Mouse (Mus musculus): ENCODE measurements around the gene Slc25a15. TPM values are rescaled to one million over a fixed set of nuclear protein-coding genes. Genes with fewer than 3 reads are reported as not detected.

Slc25a15 gene
- polyA plus RNA-seq, 1 experiment from 2014 or later, result 9.0 TPM

DNA sequence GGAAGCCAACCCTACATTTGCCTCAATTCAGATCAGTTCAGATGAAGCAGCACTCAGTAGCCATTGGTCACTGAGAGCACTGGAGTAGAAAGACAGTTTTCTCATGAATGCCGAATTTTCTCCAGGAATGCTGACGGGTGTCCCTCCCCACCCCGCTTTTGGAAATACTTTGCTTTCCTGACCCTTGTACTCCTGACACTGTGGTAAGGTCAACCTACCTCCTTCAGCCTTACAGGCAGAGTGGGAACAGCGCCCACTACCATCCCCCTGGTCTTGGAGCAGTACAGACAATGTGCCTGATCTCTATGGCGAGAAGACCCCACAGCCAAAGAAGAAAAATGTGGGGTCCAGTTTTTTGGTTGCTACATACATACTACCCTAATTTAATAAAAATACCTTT lies 22.1 kb downstream of the Slc25a15 start:
- no peaks in the 10 kb centered on the region for H3K4me1 ChIP-seq (ENCODE audit: control insufficient read depth, insufficient read depth, low read length)
- H3K27me3 ChIP-seq (ENCODE audit: control insufficient read depth, insufficient read depth, low read length), result no peaks in the 10 kb centered on the region
- H3K9me3 ChIP-seq (ENCODE audit: control insufficient read depth, low read length), result no peaks in the 10 kb centered on the region
- no peak overlapping the region for H3K9ac ChIP-seq (replicated peaks; ENCODE audit: low read length)
- H3K36me3 ChIP-seq (ENCODE audit: control insufficient read depth, insufficient read depth, low read length), result 0 out of 2 replicates have a peak, but pooled peaks cover 6% of the 10 kb centered on the region
- H3K27ac ChIP-seq (replicated peaks; ENCODE audit: low read depth, low read length), result no peak overlapping the region
- ATAC-seq (ENCODE audit: low FRiP score, low TSS enrichment), result no peak
- no peak overlapping the region for H3K4me3 ChIP-seq (replicated peaks; ENCODE audit: low read depth, low read length)
- no peak overlapping the region for H3K4me2 ChIP-seq (ENCODE audit: low read length)
- WGBS, result 92% methylated on average over 5 of the region's 5 CpGs
- no peak for DNase-seq

- Histone ChIP-seq H3K9ac (replicated peaks; ENCODE audit: low read length) (no peak overlapping the region), H3K4me1 (ENCODE audit: control insufficient read depth, insufficient read depth, low read length) (no peaks in the 10 kb centered on the region), H3K4me3 (replicated peaks; ENCODE audit: low read depth, low read length) (no peak overlapping the region), H3K36me3 (ENCODE audit: control insufficient read depth, insufficient read depth, low read length) (no peaks in the 10 kb centered on the region), H3K4me2 (ENCODE audit: low read length) (no peak overlapping the region), H3K27ac (replicated peaks; ENCODE audit: low read depth, low read length) (no peak overlapping the region), H3K27me3 (ENCODE audit: control insufficient read depth, insufficient read depth, low read length) (no peaks in the 10 kb centered on the region), H3K9me3 (ENCODE audit: control insufficient read depth, low read length) (no peaks in the 10 kb centered on the region)
- ATAC-seq (ENCODE audit: low FRiP score, low TSS enrichment), result no peak
- WGBS, result 91% methylated on average over 6 of the region's 6 CpGs
- no peak for DNase-seq
Observed at GRCm38 (mm10) chr8:22359882-22360281, 38.5 kb downstream of the Slc25a15 start.

GRCm38 (mm10) chr8:22359359-22359758 lies 39.0 kb downstream of the Slc25a15 start:
- H3K4me1 ChIP-seq (ENCODE audit: control insufficient read depth, insufficient read depth, low read length), result no peaks in the 10 kb centered on the region
- H3K4me2 ChIP-seq (ENCODE audit: low read length), result no peak overlapping the region
- H3K9me3 ChIP-seq (ENCODE audit: control insufficient read depth, low read length), result no peaks in the 10 kb centered on the region
- no peak for ATAC-seq (ENCODE audit: low FRiP score, low TSS enrichment)
- no peaks in the 10 kb centered on the region for H3K27me3 ChIP-seq (ENCODE audit: control insufficient read depth, insufficient read depth, low read length)
- H3K27ac ChIP-seq (replicated peaks; ENCODE audit: low read depth, low read length), result no peak overlapping the region
- H3K36me3 ChIP-seq (ENCODE audit: control insufficient read depth, insufficient read depth, low read length), result no peaks in the 10 kb centered on the region
- H3K9ac ChIP-seq (replicated peaks; ENCODE audit: low read length), result no peak overlapping the region
- WGBS, result 85% methylated on average over 6 of the region's 6 CpGs
- no peak overlapping the region for H3K4me3 ChIP-seq (replicated peaks; ENCODE audit: low read depth, low read length)
- no peak for DNase-seq

GRCm38 (mm10) chr8:22335426-22335825 lies 63.0 kb downstream of the Slc25a15 start:
- Histone ChIP-seq H3K4me3 (replicated peaks; ENCODE audit: low read depth, low read length) (no peak overlapping the region), H3K27me3 (ENCODE audit: control insufficient read depth, insufficient read depth, low read length) (no peaks in the 10 kb centered on the region), H3K9me3 (ENCODE audit: control insufficient read depth, low read length) (no peaks in the 10 kb centered on the region), H3K4me2 (ENCODE audit: low read length) (no peak overlapping the region), H3K27ac (replicated peaks; ENCODE audit: low read depth, low read length) (no peak overlapping the region), H3K36me3 (ENCODE audit: control insufficient read depth, insufficient read depth, low read length) (no peaks in the 10 kb centered on the region), H3K4me1 (ENCODE audit: control insufficient read depth, insufficient read depth, low read length) (no peaks in the 10 kb centered on the region), H3K9ac (replicated peaks; ENCODE audit: low read length) (no peak overlapping the region)
- ATAC-seq (ENCODE audit: low FRiP score, low TSS enrichment) (no peak), DNase-seq (no peak)
- 94% methylated on average over 13 of the region's 13 CpGs for WGBS

Other genes starting within 250 kb of the Slc25a15 start
- 6.1 and 9.2 TPM in 2 replicates for gene Nek3, start 232.2 kb downstream of the Slc25a15 start, polyA plus RNA-seq (2014; fragmentation: Nextera tagmentation; extraction: Ambion mirVana)
- gene Ckap2, start 212.8 kb downstream of the Slc25a15 start, polyA plus RNA-seq (2014; fragmentation: Nextera tagmentation; extraction: Ambion mirVana), result 8.3 and 15.5 TPM in 2 replicates
- gene Vps36, start 205.8 kb downstream of the Slc25a15 start, polyA plus RNA-seq (2014; fragmentation: Nextera tagmentation; extraction: Ambion mirVana), result 36.1 and 39.9 TPM in 2 replicates
- gene Thsd1, start 171.3 kb downstream of the Slc25a15 start, polyA plus RNA-seq (2014; fragmentation: Nextera tagmentation; extraction: Ambion mirVana), result 3.8 and 7.9 TPM in 2 replicates
- not detected in 2 replicates for gene Tpte, start 115.2 kb downstream of the Slc25a15 start, polyA plus RNA-seq (2014; fragmentation: Nextera tagmentation; extraction: Ambion mirVana)
- 31.4 and 35.1 TPM in 2 replicates for gene Mrps31, start 12.8 kb upstream of the Slc25a15 start, polyA plus RNA-seq (2014; fragmentation: Nextera tagmentation; extraction: Ambion mirVana)